Mouse (Mus musculus) cerebellum, adult (tissue): ENCODE measurements around the gene Gm45808.
"Not testable (repeated sequence)": the region's sequence is repeated elsewhere in the genome, so short reads cannot be mapped to it uniquely, and the experiment has no call there.

Experiments used
- ATAC-seq: cut with Nextera tagmentation; 2 replicates; pipeline ENCODE4 v1.9.2; 2017; ENCODE audit warnings: mild to moderate bottlenecking, moderate library complexity, mixed read lengths; ENCODE audit not compliant: insufficient number of reproducible peaks, low FRiP score, low TSS enrichment

The Gm45808 gene

GRCm38 (mm10) chr7:45509912-45510787 lies 23.5 kb upstream of the Gm45808 start, which contains the start of gene Nucb1:
Gene Nucb1 (minus strand): TSS chr7:45510406.
- peak; percentile 66; the same call in 1 of the 2 replicates for ATAC-seq

GRCm38 (mm10) chr7:45509181-45509882 lies 22.7 kb upstream of the Gm45808 start:
- no peak for ATAC-seq

GRCm38 (mm10) chr7:45508561-45508960 lies 21.9 kb upstream of the Gm45808 start:
- ATAC-seq = no peak

GRCm38 (mm10) chr7:45507583-45507982 lies 21.0 kb upstream of the Gm45808 start:
- ATAC-seq = no peak

- ATAC-seq = no peak
These were observed 11.8 kb upstream of the Gm45808 start for GRCm38 (mm10) chr7:45498427-45498826.

GRCm38 (mm10) chr7:45494548-45494947 lies 7.9 kb upstream of the Gm45808 start:
- ATAC-seq = no peak

- ATAC-seq = peak; percentile 77; the same call in 1 of the 2 replicates
These were observed 6.3 kb upstream of the Gm45808 start for GRCm38 (mm10) chr7:45492951-45493350.

- ATAC-seq = no peak
These were observed 5.7 kb upstream of the Gm45808 start for GRCm38 (mm10) chr7:45492225-45492844.

GRCm38 (mm10) chr7:45491264-45491663 lies 4.7 kb upstream of the Gm45808 start:
- no peak for ATAC-seq

- no peak for ATAC-seq
These were observed 4.2 kb upstream of the Gm45808 start for GRCm38 (mm10) chr7:45490822-45491221.

GRCm38 (mm10) chr7:45489578-45489977 lies 3.0 kb upstream of the Gm45808 start:
- ATAC-seq = no peak

- no peak for ATAC-seq
These were observed 1.9 kb upstream of the Gm45808 start, which contains the start of gene Dhdh for GRCm38 (mm10) chr7:45488293-45489204. Gene Dhdh (minus strand): TSS chr7:45488805.

GRCm38 (mm10) chr7:45487861-45488292 lies 1.3 kb upstream of the Gm45808 start:
- ATAC-seq = no peak

- ATAC-seq = no peak
These were observed 453 bp downstream of the Gm45808 start for GRCm38 (mm10) chr7:45486158-45486557.

GRCm38 (mm10) chr7:45484985-45485384 lies 1.6 kb downstream of the Gm45808 start:
- not testable (repeated sequence) for ATAC-seq

GRCm38 (mm10) chr7:45482166-45482565 lies 4.4 kb downstream of the Gm45808 start:
- no peak for ATAC-seq

GRCm38 (mm10) chr7:45481374-45481927 lies 5.2 kb downstream of the Gm45808 start, which contains the start of gene Tulp2:
Gene Tulp2 (plus strand): TSS chr7:45481877.
- ATAC-seq = no peak; the same call in 1 of the 2 replicates

GRCm38 (mm10) chr7:45480310-45480709 lies 6.3 kb downstream of the Gm45808 start:
- not testable (repeated sequence) for ATAC-seq

GRCm38 (mm10) chr7:45478774-45479173 lies 7.8 kb downstream of the Gm45808 start:
- no peak for ATAC-seq
